Mouse (Mus musculus): ENCODE results near the gene Dennd1a. TPM values are rescaled to one million over a fixed set of nuclear protein-coding genes. Genes with fewer than 3 reads are reported as not detected.

Gene Dennd1a
- polyA plus RNA-seq, 1 experiment from 2014 or later = 18.8 TPM

DNA sequence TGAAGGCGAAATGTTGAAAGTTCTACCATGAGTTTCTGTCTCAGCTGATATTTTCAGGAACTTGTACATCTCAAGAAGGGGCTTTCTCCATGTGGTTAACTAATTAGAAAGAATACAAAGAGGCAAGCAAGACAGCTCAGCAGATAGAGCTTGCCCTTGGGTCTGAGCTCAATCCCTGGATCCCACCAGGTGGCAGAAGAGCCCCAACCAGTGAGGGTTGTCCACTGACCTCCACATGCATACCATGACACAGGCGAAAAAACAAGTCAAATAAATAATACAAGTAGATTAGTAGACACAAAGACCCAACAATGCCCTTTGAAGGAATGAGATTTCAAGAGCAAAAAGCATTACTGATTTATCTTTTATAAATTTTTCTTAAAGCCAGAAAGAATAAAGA, 100.8 kb downstream of the Dennd1a start:
- no peak overlapping the region for H3K4me3 ChIP-seq
- no peak for ATAC-seq (ENCODE audit: low FRiP score, low read depth)
- H3K9ac ChIP-seq = no peak overlapping the region
- no peaks in the 10 kb centered on the region for H3K9me3 ChIP-seq
- no peaks in the 10 kb centered on the region for H3K4me1 ChIP-seq
- H3K4me2 ChIP-seq (replicated peaks) = no peak overlapping the region
- H3K36me3 ChIP-seq = no peaks in the 10 kb centered on the region
- no peak overlapping the region for H3K27ac ChIP-seq
- no peaks in the 10 kb centered on the region for H3K27me3 ChIP-seq (replicated peaks)
- WGBS = 80% methylated on average over 2 of the region's 2 CpGs

DNA sequence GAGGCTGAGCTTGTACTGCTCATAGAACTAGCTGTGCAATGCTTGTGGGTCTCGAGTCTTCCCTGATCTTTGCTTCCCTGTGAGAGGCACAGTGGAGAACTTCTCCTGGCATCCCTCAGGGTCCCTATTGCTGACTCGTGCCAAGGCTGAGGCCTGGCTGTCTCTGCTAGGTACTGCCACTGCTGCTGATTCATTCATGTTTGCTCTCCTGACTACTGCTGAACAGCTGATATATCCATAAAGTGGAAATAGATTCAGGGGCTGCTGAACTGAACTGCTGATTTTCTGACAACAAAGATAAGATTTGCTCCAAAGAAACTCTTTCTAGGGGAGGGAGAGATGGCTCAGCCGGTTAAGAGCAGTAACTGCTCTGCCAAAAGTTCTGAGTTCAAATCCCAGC, 102.2 kb downstream of the Dennd1a start:
- Histone ChIP-seq H3K9ac (no peak overlapping the region), H3K27ac (no peak overlapping the region), H3K36me3 (no peaks in the 10 kb centered on the region), H3K4me2 (replicated peaks) (no peak overlapping the region), H3K9me3 (no peaks in the 10 kb centered on the region), H3K4me1 (no peaks in the 10 kb centered on the region), H3K27me3 (replicated peaks) (no peaks in the 10 kb centered on the region), H3K4me3 (no peak overlapping the region)
- ATAC-seq (ENCODE audit: low FRiP score, low read depth) = no peak
- 86% methylated on average over 3 of the region's 3 CpGs for WGBS

DNA sequence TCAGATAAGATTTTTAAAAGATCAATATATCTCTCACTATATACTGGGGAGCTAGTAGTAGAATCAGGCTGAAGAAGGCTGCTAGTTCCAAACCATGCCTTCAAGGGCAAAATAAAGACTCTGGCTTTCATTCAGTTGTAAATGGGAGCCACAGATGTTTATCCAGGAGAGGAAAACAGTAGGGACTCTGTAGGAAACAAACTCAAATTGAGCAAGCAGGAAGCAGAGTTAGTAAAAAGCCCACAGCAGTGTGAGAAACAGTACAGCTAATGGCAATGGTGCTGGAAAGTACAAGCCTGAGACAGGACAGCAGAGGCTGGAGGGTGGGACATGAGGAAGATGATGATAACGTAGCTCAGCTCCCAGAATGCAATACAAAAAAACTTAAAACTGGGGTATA, 103.3 kb downstream of the Dennd1a start:
- no peak overlapping the region for H3K4me3 ChIP-seq
- H3K9ac ChIP-seq = no peak overlapping the region
- no peak overlapping the region for H3K27ac ChIP-seq
- 69% methylated on average over 1 of the region's 1 CpGs for WGBS
- no peak overlapping the region for H3K4me2 ChIP-seq (replicated peaks)
- no peaks in the 10 kb centered on the region for H3K9me3 ChIP-seq
- H3K4me1 ChIP-seq = no peaks in the 10 kb centered on the region
- H3K27me3 ChIP-seq (replicated peaks) = no peaks in the 10 kb centered on the region
- no peak for ATAC-seq (ENCODE audit: low FRiP score, low read depth)
- no peaks in the 10 kb centered on the region for H3K36me3 ChIP-seq

DNA sequence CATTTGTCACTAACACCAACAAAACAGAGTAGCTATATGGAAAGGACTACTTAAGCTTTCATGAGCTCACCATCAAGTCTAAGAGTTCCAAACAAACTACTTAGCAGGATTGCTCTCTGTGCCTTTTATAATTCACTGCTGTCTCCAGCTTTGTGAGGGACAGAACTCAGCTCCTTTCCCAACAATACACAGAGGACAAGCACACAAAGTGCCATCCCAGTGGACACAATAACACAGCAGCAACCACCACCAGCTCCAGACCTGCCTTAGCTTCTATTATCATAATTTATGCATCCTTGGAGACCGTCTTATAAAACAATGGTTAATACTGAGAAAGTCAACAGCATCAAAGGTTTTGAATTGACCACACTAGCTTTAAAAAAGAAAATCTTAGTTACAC, 104.9 kb downstream of the Dennd1a start:
- no peaks in the 10 kb centered on the region for H3K36me3 ChIP-seq
- no peaks in the 10 kb centered on the region for H3K27me3 ChIP-seq (replicated peaks)
- ATAC-seq (ENCODE audit: low FRiP score, low read depth) = no peak
- H3K9me3 ChIP-seq = no peaks in the 10 kb centered on the region
- no peak overlapping the region for H3K27ac ChIP-seq
- no peak overlapping the region for H3K4me3 ChIP-seq
- no peak overlapping the region for H3K9ac ChIP-seq
- no peak overlapping the region for H3K4me2 ChIP-seq (replicated peaks)
- H3K4me1 ChIP-seq = no peaks in the 10 kb centered on the region
- 37% methylated on average over 1 of the region's 1 CpGs for WGBS

DNA sequence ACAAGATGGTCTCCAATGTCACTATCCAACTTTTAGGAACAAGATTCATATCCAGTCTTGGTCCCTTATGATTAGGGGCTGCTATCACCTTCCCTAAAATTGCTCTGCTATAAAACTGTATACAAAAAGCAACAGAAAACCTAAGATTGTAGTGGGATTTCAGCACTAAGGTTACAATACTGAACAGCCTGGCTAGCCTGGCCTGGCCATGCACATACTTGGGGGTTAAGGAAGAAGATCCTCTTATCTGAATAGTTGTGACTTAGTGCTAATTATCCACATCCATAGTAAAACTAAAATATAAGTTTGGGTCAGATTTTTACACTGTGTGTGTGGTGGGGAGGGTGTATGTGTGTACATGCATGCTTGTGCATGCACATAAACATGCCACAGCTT, 109.6 kb downstream of the Dennd1a start:
- Histone ChIP-seq H3K27me3 (replicated peaks) (no peaks in the 10 kb centered on the region), H3K4me3 (no peak overlapping the region), H3K36me3 (no peaks in the 10 kb centered on the region), H3K4me2 (replicated peaks) (no peak overlapping the region), H3K9me3 (no peaks in the 10 kb centered on the region), H3K9ac (no peak overlapping the region), H3K27ac (no peak overlapping the region), H3K4me1 (no peaks in the 10 kb centered on the region)
- no peak for ATAC-seq (ENCODE audit: low FRiP score, low read depth)

DNA sequence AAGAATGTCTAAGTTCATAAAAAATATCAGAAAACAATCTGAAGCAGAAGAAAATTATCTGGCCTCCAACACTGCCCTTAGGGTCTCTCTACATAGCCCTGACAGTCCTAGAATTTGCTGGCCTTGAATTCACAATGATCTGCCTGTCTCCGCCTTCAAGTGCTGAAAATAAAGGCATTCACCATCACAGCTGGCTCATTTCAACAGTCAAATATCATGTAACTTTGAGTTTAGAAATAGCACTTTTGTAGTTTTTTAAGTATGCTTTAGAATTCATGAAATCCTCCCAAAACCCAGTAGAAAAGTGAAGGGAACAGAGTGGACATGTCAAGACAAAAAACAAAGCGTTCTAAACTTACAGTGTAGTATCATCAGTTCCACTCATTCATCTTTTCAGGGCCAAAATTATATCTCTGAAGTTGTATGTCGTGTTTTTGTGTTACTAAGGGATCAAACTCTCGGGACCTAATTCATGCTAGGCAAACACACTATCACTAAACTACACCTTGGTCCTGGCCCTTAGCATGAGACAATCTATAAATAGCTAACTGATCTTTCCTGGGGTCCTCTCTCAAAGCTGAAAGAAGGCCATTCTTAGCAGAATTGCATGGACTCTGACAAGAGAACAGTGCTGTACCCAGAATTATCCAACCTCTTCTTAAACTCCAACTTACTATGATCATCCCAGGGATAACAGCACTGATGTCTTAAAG, 110.2 kb downstream of the Dennd1a start:
- no peaks in the 10 kb centered on the region for H3K27me3 ChIP-seq (replicated peaks)
- no peaks in the 10 kb centered on the region for H3K9me3 ChIP-seq
- H3K27ac ChIP-seq = no peak overlapping the region
- no peaks in the 10 kb centered on the region for H3K36me3 ChIP-seq
- ATAC-seq (ENCODE audit: low FRiP score, low read depth) = no peak
- H3K4me3 ChIP-seq = no peak overlapping the region
- H3K4me1 ChIP-seq = no peaks in the 10 kb centered on the region
- 80% methylated on average over 4 of the region's 4 CpGs for WGBS
- H3K4me2 ChIP-seq (replicated peaks) = no peak overlapping the region
- no peak overlapping the region for H3K9ac ChIP-seq

DNA sequence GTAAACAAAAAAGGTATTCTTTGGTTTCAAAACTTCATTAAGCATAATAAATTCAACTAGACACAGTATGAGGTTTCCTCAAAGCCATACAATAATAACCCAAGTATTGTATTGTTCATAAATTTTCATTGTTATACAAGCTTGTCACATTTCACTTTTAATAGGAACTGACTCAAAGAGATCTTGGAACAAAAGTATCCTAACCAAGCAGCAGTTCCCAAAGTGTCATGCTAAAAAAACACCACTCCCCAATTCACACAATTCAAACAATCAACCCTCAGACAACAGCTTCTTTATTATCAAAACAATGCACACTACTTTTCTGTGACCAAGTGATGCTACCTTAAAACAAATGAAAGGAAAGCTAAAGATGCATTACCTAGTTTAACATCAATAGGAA, 111.9 kb downstream of the Dennd1a start:
- H3K9ac ChIP-seq = no peak overlapping the region
- no peak for ATAC-seq (ENCODE audit: low FRiP score, low read depth)
- no peak overlapping the region for H3K4me2 ChIP-seq (replicated peaks)
- H3K4me1 ChIP-seq = no peaks in the 10 kb centered on the region
- H3K27me3 ChIP-seq (replicated peaks) = no peaks in the 10 kb centered on the region
- H3K36me3 ChIP-seq = no peaks in the 10 kb centered on the region
- H3K27ac ChIP-seq = no peak overlapping the region
- H3K9me3 ChIP-seq = no peaks in the 10 kb centered on the region
- H3K4me3 ChIP-seq = no peak overlapping the region

DNA sequence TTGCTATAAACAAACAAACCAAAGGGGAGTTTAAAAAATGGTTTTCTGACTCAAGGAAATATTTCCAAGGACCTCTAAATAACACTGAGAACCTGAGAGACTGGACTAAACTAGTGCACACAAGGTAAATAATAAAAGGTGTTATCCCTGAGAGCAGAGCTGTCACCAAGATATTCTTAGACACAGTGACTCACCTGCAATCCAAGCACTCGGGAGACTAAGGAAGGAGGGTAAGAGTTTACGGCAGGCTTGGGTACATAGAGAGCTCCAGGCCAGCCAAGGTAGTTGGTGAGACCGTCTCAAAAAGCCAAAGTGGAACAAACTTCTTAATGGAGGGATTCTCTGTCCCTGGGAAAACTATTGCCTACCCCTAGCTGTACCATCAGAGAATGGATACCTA, 118.6 kb downstream of the Dennd1a start:
- Histone ChIP-seq H3K27me3 (replicated peaks) (no peaks in the 10 kb centered on the region), H3K36me3 (no peaks in the 10 kb centered on the region), H3K9me3 (no peaks in the 10 kb centered on the region), H3K4me2 (replicated peaks) (no peak overlapping the region), H3K9ac (no peak overlapping the region), H3K27ac (no peak overlapping the region), H3K4me1 (no peaks in the 10 kb centered on the region), H3K4me3 (no peak overlapping the region)
- WGBS = 88% methylated on average over 3 of the region's 3 CpGs
- ATAC-seq (ENCODE audit: low FRiP score, low read depth) = no peak

DNA sequence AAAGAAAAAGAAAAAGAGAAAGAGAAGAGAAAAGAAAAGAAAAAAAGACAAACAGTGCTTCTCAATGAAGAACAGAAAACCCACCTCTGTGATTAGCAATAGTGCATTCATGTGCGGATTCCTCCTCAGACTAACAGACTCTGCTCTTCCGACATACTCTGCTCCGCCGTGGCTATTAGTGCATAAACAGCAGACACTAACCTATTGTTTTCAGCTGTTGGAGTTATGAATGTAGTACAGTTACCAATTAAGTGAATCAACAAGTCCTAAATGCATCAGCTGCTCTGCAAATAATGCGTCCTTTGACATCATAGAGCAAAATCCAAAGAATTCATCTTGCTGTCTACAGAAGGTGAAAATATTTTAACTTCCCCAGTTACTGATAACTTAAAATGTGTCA, 121.2 kb downstream of the Dennd1a start:
- no peak for ATAC-seq (ENCODE audit: low FRiP score, low read depth)
- no peaks in the 10 kb centered on the region for H3K27me3 ChIP-seq (replicated peaks)
- no peak overlapping the region for H3K27ac ChIP-seq
- H3K4me2 ChIP-seq (replicated peaks) = no peak overlapping the region
- H3K4me3 ChIP-seq = no peak overlapping the region
- H3K4me1 ChIP-seq = no peaks in the 10 kb centered on the region
- H3K9me3 ChIP-seq = no peaks in the 10 kb centered on the region
- H3K36me3 ChIP-seq = no peaks in the 10 kb centered on the region
- 51% methylated on average over 5 of the region's 5 CpGs for WGBS
- no peak overlapping the region for H3K9ac ChIP-seq

DNA sequence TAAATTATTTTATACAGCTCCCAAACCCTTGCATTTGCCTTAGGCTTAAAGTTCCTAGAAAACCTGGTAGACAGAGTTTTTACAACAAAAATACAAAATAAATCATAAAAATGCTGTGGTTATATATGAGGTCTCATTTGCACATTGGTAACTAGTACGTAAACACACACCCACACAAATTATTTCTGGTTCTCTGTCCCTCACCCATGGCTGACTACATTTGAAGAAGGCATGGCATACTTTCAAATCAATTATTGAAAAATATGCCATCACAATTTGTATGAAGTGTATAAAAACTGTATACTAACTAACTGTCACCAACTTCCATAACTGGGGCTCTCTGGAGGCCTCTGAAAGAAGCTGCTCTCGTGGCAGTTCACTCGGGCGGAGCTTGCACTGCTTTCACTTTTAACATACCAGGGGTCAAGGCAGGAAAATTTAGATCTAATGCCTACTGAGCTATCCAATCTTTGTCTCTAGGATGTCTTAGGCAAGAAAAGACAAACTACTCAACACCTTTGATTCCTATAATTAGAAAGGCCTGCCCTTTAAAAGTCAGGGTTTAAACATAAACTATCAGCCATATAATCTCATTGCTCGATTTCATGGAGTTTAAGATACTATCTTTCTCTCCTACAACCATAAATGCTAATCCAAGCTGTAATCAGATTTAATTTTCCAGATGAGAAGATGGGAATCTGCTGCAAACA, 122.7 kb downstream of the Dennd1a start:
- 58% methylated on average over 5 of the region's 5 CpGs for WGBS
- no peak overlapping the region for H3K27ac ChIP-seq
- no peaks in the 10 kb centered on the region for H3K9me3 ChIP-seq
- no peak overlapping the region for H3K9ac ChIP-seq
- ATAC-seq (ENCODE audit: low FRiP score, low read depth) = no peak
- no peak overlapping the region for H3K4me2 ChIP-seq (replicated peaks)
- no peak overlapping the region for H3K4me3 ChIP-seq
- no peaks in the 10 kb centered on the region for H3K27me3 ChIP-seq (replicated peaks)
- H3K4me1 ChIP-seq = no peaks in the 10 kb centered on the region
- no peaks in the 10 kb centered on the region for H3K36me3 ChIP-seq

DNA sequence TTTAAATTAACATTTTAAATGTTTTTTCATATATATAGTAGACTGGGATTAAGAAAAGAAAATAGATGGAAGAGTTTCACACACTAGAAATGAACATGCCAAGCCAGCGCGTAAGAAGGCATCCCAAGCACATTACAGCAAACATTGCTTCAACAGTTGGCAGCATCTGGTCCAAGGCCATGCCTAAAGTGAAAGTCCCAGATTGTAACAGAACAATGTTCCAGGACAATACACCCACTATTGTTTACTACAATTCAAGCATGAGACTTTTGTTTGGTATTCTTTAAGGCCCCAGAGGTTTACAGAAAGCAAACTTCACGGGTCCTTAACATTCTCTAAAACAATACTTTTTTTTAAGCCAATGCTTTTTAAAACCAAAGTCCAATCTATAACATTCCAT, 124.7 kb downstream of the Dennd1a start:
- H3K4me1 ChIP-seq = no peaks in the 10 kb centered on the region
- H3K9me3 ChIP-seq = no peaks in the 10 kb centered on the region
- H3K27me3 ChIP-seq (replicated peaks) = no peaks in the 10 kb centered on the region
- no peak overlapping the region for H3K4me2 ChIP-seq (replicated peaks)
- no peaks in the 10 kb centered on the region for H3K36me3 ChIP-seq
- no peak for ATAC-seq (ENCODE audit: low FRiP score, low read depth)
- no peak overlapping the region for H3K27ac ChIP-seq
- no peak overlapping the region for H3K4me3 ChIP-seq
- H3K9ac ChIP-seq = no peak overlapping the region
- WGBS = 35% methylated on average over 3 of the region's 3 CpGs

DNA sequence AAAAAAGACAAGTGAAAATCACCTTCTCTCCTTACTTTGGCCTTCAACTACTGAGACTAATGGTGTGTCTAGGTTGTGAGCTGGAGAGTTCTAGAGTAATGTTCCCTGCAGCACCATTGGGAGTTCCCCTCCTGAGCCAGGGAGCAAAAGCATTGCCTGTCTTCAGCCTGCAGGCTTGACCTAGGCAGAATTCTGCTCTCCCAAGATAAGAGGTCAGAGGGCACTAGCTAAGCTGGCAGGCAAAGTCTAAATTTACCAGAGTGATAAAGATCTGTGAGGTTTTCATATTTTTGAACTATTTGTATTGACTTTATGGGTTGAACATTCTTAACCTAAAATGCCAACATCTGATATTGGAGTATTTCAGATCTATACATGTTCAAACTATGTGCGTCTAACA, 125.7 kb downstream of the Dennd1a start:
- H3K4me1 ChIP-seq = 0 out of 2 replicates have a peak, but pooled peaks cover 6% of the 10 kb centered on the region
- H3K4me2 ChIP-seq (replicated peaks) = no peak overlapping the region
- no peaks in the 10 kb centered on the region for H3K9me3 ChIP-seq
- no peak for ATAC-seq (ENCODE audit: low FRiP score, low read depth)
- H3K9ac ChIP-seq = no peak overlapping the region
- no peaks in the 10 kb centered on the region for H3K36me3 ChIP-seq
- 73% methylated on average over 1 of the region's 1 CpGs for WGBS
- no peak overlapping the region for H3K27ac ChIP-seq
- no peak overlapping the region for H3K4me3 ChIP-seq
- no peaks in the 10 kb centered on the region for H3K27me3 ChIP-seq (replicated peaks)

DNA sequence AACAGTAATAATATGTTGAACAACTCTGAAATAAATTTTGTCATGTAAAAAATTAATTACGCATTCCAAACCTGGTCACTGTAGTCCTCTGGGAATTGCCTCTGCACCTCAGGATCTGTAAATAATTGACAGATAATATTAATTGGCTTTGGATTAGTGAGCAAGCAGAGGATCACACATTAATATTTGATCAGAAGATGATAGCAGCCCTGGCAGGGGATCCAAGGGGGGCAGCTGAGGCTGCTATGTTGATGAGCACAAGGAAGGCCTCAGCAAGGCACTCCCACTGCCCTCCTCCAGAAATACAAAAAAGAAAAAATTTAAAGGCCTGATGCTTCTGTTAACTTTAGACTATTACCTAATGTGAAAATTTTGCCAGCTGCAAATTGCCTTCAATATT, 127.5 kb downstream of the Dennd1a start:
- no peak overlapping the region for H3K9ac ChIP-seq
- H3K36me3 ChIP-seq = no peaks in the 10 kb centered on the region
- ATAC-seq (ENCODE audit: low FRiP score, low read depth) = no peak
- 83% methylated on average over 1 of the region's 1 CpGs for WGBS
- no peaks in the 10 kb centered on the region for H3K9me3 ChIP-seq
- no peak overlapping the region for H3K27ac ChIP-seq
- no peak overlapping the region for H3K4me2 ChIP-seq (replicated peaks)
- H3K4me3 ChIP-seq = no peak overlapping the region
- H3K4me1 ChIP-seq = 0 out of 2 replicates have a peak, but pooled peaks cover 6% of the 10 kb centered on the region
- no peaks in the 10 kb centered on the region for H3K27me3 ChIP-seq (replicated peaks)

Measured in neural tube, embryonic 12.5 days (tissue).